In the genomic region with DNA sequence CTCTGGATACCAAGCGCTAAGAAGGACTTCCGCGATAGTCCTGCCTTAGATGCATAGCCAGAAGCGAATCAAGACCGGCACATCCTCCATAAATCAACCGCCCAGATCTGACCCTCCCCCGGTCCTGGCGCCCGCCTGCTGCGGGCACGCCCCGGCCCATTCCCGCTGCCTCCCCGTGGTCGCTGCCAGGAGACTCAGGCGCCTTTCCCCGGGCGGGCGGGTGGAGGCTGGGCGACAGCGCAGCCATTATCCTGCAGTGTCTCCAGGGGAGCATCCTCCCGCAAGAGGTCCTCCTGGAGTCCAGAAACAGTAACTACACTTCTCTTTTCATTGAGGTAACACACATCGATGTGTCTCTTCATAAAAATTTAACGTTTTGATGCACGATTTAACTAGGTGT, we compare ENCODE assay signal across 8 mouse cellular contexts. TPM values are rescaled to one million over a fixed set of nuclear protein-coding genes. Genes with fewer than 3 reads are reported as not detected.
DNase-seq lines count a peak whose midpoint lies in the region; ATAC-seq and TF ChIP-seq lines count a peak whose summit lies in the region.

No protein-coding gene starts in this region.

- no peak; the same call in 1 of the 2 replicates for ATAC-seq in hindbrain, embryonic 11.5 days (ENCODE audit: low FRiP score)
- ATAC-seq in lung, embryonic 16.5 days (ENCODE audit: low read depth): peak; percentile 95

- no peaks in the 10 kb centered on the region for H3K9me3 ChIP-seq in hindbrain, embryonic 11.5 days (ENCODE audit: control insufficient read depth, low read length)
- H3K9me3 ChIP-seq in lung, embryonic 16.5 days (ENCODE audit: control insufficient read depth, low read length): no peaks in the 10 kb centered on the region

- H3K4me1 ChIP-seq in hindbrain, embryonic 11.5 days (replicated peaks; ENCODE audit: control insufficient read depth, insufficient read depth, low read length): no peaks in the 10 kb centered on the region
- H3K4me1 ChIP-seq in lung, embryonic 16.5 days (replicated peaks; ENCODE audit: control insufficient read depth, insufficient read depth, low read length): 0 out of 2 replicates have a peak, but pooled peaks cover 3% of the 10 kb centered on the region
- H3K4me1 ChIP-seq in olfactory bulb, adult 2 months (ENCODE audit: control insufficient read depth, insufficient read depth, low read length): peaks cover 2% of the 10 kb centered on the region; the same call in 1 of the 2 replicates

- 3% methylated on average over 24 of the region's 25 CpGs for WGBS in hindbrain, embryonic 11.5 days
- WGBS in lung, embryonic 16.5 days: 4% methylated on average over 25 of the region's 25 CpGs
- 3% methylated on average over 25 of the region's 25 CpGs for WGBS in olfactory bulb, adult 2 months

- TF ChIP-seq CTCF in olfactory bulb, adult 2 months (IDR thresholded peaks at IDR 0.05; ENCODE audit: insufficient read depth, low read depth, low read length): no peak

- H3K36me3 ChIP-seq in hindbrain, embryonic 11.5 days (ENCODE audit: control insufficient read depth, insufficient read depth, low read length): no peaks in the 10 kb centered on the region
- H3K36me3 ChIP-seq in lung, embryonic 16.5 days (ENCODE audit: control insufficient read depth, insufficient read depth, low read length): no peaks in the 10 kb centered on the region

- peak overlapping the region; percentile 63 for H3K4me2 ChIP-seq in hindbrain, embryonic 11.5 days (replicated peaks; ENCODE audit: low read depth, low read length)
- peak overlapping the region; percentile 57 for H3K4me2 ChIP-seq in lung, embryonic 16.5 days (ENCODE audit: low read depth, low read length)

- H3K4me3 ChIP-seq in hindbrain, embryonic 11.5 days (ENCODE audit: low read depth, low read length): peak overlapping the region; percentile 34
- peak overlapping the region; percentile 43 for H3K4me3 ChIP-seq in lung, embryonic 16.5 days (ENCODE audit: low read length)
- H3K4me3 ChIP-seq in olfactory bulb, adult 2 months (ENCODE audit: insufficient read depth, low read depth, low read length): peak overlapping the region; percentile 63

- peak overlapping the region; percentile 54; the same call in 1 of the 2 replicates for H3K9ac ChIP-seq in hindbrain, embryonic 11.5 days (ENCODE audit: low read depth, low read length)
- H3K9ac ChIP-seq in lung, embryonic 16.5 days (ENCODE audit: low read length): peak overlapping the region; percentile 58

- H3K27ac ChIP-seq in hindbrain, embryonic 11.5 days (ENCODE audit: low read depth, low read length): no peak overlapping the region
- no peak overlapping the region for H3K27ac ChIP-seq in lung, embryonic 16.5 days (ENCODE audit: low read length)
- no peak overlapping the region for H3K27ac ChIP-seq in olfactory bulb, adult 2 months (ENCODE audit: insufficient read depth, low read depth, low read length)

- DNase-seq in NIH3T3 (ENCODE audit: low read depth): peak; percentile 65
- DNase-seq in cerebellum, postnatal 10 days: peak; percentile 55 to 66
- peak; percentile 4 to 9 for DNase-seq in frontal cortex, postnatal 25 days (ENCODE audit: low spot score in 2 of 2)
- DNase-seq in hindbrain, embryonic 11.5 days (ENCODE audit: low spot score): peak; percentile 62
- peak; percentile 12 for DNase-seq in layer of hippocampus, adult 9-11 months
- peak; percentile 58 for DNase-seq in thymus, postnatal 0 days (ENCODE audit: low spot score)

- TF ChIP-seq POLR2A in olfactory bulb, adult 2 months (IDR thresholded peaks at IDR 0.05; ENCODE audit: insufficient read depth, low read depth, low read length): no peak

- no peaks in the 10 kb centered on the region for H3K27me3 ChIP-seq in hindbrain, embryonic 11.5 days (ENCODE audit: control insufficient read depth, insufficient read depth, low read length)
- H3K27me3 ChIP-seq in lung, embryonic 16.5 days (ENCODE audit: control insufficient read depth, insufficient read depth, low read depth, low read length): peaks cover 2% of the 10 kb centered on the region; the same call in 1 of the 2 replicates

RNA-seq across cellular contexts. Expression of a gene that starts 28.5 kb away (rescaled TPM):
- polyA plus RNA-seq in hindbrain, embryonic 11.5 days (2014; fragmentation: Nextera tagmentation; extraction: Ambion mirVana): 8.1 and 11.5 TPM in 2 replicates
- polyA plus RNA-seq in lung, embryonic 16.5 days (2015; fragmentation: Nextera tagmentation; extraction: Ambion mirVana): 21.7 and 22.0 TPM in 2 replicates
- polyA plus RNA-seq in olfactory bulb, adult 2 months (2012; ENCODE audit: insufficient read depth, insufficient read length, low replicate concordance, missing spikeins): not detected in 2 replicates
- polyA plus RNA-seq in thymus, postnatal 0 days (2015; fragmentation: Nextera tagmentation; extraction: Ambion mirVana): 6.0 and 6.6 TPM in 2 replicates

RNA-seq across cellular contexts. Expression of a gene that starts 34.2 kb away (rescaled TPM):
- 2.5 and 2.8 TPM in 2 replicates for polyA plus RNA-seq in hindbrain, embryonic 11.5 days (2014; fragmentation: Nextera tagmentation; extraction: Ambion mirVana)
- polyA plus RNA-seq in lung, embryonic 16.5 days (2015; fragmentation: Nextera tagmentation; extraction: Ambion mirVana): 2.7 and 4.1 TPM in 2 replicates
- not detected in 2 replicates for polyA plus RNA-seq in olfactory bulb, adult 2 months (2012; ENCODE audit: insufficient read depth, insufficient read length, low replicate concordance, missing spikeins)
- polyA plus RNA-seq in thymus, postnatal 0 days (2015; fragmentation: Nextera tagmentation; extraction: Ambion mirVana): 1.7 and 1.8 TPM in 2 replicates

RNA-seq across cellular contexts. Expression of a gene that starts 54.9 kb away (rescaled TPM):
- polyA plus RNA-seq in hindbrain, embryonic 11.5 days (2014; fragmentation: Nextera tagmentation; extraction: Ambion mirVana): 25.6 and 26.3 TPM in 2 replicates
- polyA plus RNA-seq in lung, embryonic 16.5 days (2015; fragmentation: Nextera tagmentation; extraction: Ambion mirVana): 25.5 and 29.2 TPM in 2 replicates
- not detected in 2 replicates for polyA plus RNA-seq in olfactory bulb, adult 2 months (2012; ENCODE audit: insufficient read depth, insufficient read length, low replicate concordance, missing spikeins)
- 18.4 and 19.1 TPM in 2 replicates for polyA plus RNA-seq in thymus, postnatal 0 days (2015; fragmentation: Nextera tagmentation; extraction: Ambion mirVana)

Comparison
In these comparisons a context has a peak if more than half of its experiments do, and no peak if none do; other contexts are left out.
1. DNase-seq: peak in every context shown above with its lines; median percentile 65 in NIH3T3; 62 in hindbrain, embryonic 11.5 days; 60 in cerebellum, postnatal 10 days; 58 in thymus, postnatal 0 days; 12 in layer of hippocampus, adult 9-11 months; 6 in frontal cortex, postnatal 25 days.